In genomic region chr3:109803616-109804015, GRCm38 (mm10) we compare ENCODE assay signal across 20 mouse cellular contexts.
"Had no signal": no experiment of that assay in that cellular context is flagged by ENCODE, and none has a peak within 500 bp of the region (broad histone marks: within the 10 kb centered on the region; RNA-seq: fewer than 3 reads in every experiment).

No protein-coding gene starts in this region.

- H3K4me1 ChIP-seq: limb, embryonic 10.5 days; limb, embryonic 13.5 days; liver, embryonic 12.5 days; liver, embryonic 15.5 days; lung, embryonic 15.5 days; megakaryocyte, embryonic 14.5 days; neural tube, embryonic 12.5 days had no signal

- H3K9me3 ChIP-seq: limb, embryonic 10.5 days; limb, embryonic 13.5 days; liver, embryonic 12.5 days; liver, embryonic 15.5 days; lung, embryonic 15.5 days; neural tube, embryonic 12.5 days had no signal

- H3K27me3 ChIP-seq: limb, embryonic 13.5 days; liver, embryonic 12.5 days; liver, embryonic 15.5 days; lung, embryonic 15.5 days; megakaryocyte, embryonic 14.5 days; neural tube, embryonic 12.5 days had no signal

- H3K9ac ChIP-seq: limb, embryonic 13.5 days; liver, embryonic 12.5 days; liver, embryonic 15.5 days; lung, embryonic 15.5 days; neural tube, embryonic 12.5 days had no signal

- H3K4me2 ChIP-seq: limb, embryonic 13.5 days; liver, embryonic 12.5 days; liver, embryonic 15.5 days; lung, embryonic 15.5 days; midbrain, embryonic 11.5 days; neural tube, embryonic 12.5 days had no signal

- H3K36me3 ChIP-seq: limb, embryonic 10.5 days; limb, embryonic 13.5 days; liver, embryonic 12.5 days; liver, embryonic 15.5 days; lung, embryonic 15.5 days; neural tube, embryonic 12.5 days had no signal

- DNase-seq: kidney, adult 2 months; kidney, postnatal 10 days; liver; lung, adult 18-20 months; lung, postnatal 10 days; lung, postnatal 36 days; midbrain, embryonic 14.5 days; retina, postnatal 1 day; right cerebral cortex, postnatal 25 days; thymus, adult 18-20 months; thymus, postnatal 36 days had no signal

- H3K4me3 ChIP-seq: limb, embryonic 10.5 days; limb, embryonic 13.5 days; liver, embryonic 12.5 days; liver, embryonic 15.5 days; lung, embryonic 15.5 days; megakaryocyte, embryonic 14.5 days; neural tube, embryonic 12.5 days had no signal

- ATAC-seq: intestine, postnatal 0 days; liver, embryonic 12.5 days had no signal

- H3K27ac ChIP-seq: limb, embryonic 10.5 days; limb, embryonic 13.5 days; liver, embryonic 12.5 days; liver, embryonic 15.5 days; lung, embryonic 15.5 days; neural tube, embryonic 12.5 days had no signal
